Mouse (Mus musculus): ENCODE results near the gene Twf2. TPM values are rescaled to one million over a fixed set of nuclear protein-coding genes. Genes with fewer than 3 reads are reported as not detected.

The Twf2 gene
- total RNA-seq, 2 experiments from 2014 or later, result 52.3 to 57.2 TPM

Small RNA genes lying within 50 kb of the gene (microRNA-seq; reads per million reads assigned to microRNA genes)
- gene Mir135a-1 (6.4 to 8.4 reads per million in 2 experiments), gene Mirlet7g (62,761 to 68,558 reads per million in 2 experiments)

Other genes with a start within 250 kb of the Twf2 start
- under 1 TPM; 0.40 to 0.54 TPM for gene Col6a5, start 242.5 kb upstream of the Twf2 start, total RNA-seq (2021)
- gene Col6a4, start 106.3 kb upstream of the Twf2 start, total RNA-seq (2021), result 1 to 10 TPM in 1 of 2 experiments, under 1 TPM in 1; 0.91 to 1.9 TPM
- 1 to 10 TPM; 3.1 to 3.3 TPM for gene Glyctk, start 45.0 kb upstream of the Twf2 start, total RNA-seq (2021)
- gene Wdr82, start 32.2 kb upstream of the Twf2 start, total RNA-seq (2021), result 100 to 1,000 TPM; 132 to 141 TPM
- 10 to 100 TPM; 15.6 to 16.6 TPM for gene Ppm1m, start 3.4 kb upstream of the Twf2 start, total RNA-seq (2021)
- gene Tlr9, start 19.5 kb downstream of the Twf2 start, total RNA-seq (2021), result 1 to 10 TPM; 1.2 to 1.5 TPM
- 100 to 1,000 TPM; 147 to 151 TPM for gene Alas1, start 45.5 kb downstream of the Twf2 start, total RNA-seq (2021)
- gene Poc1a, start 78.0 kb downstream of the Twf2 start, total RNA-seq (2021), result 10 to 100 TPM; 11.7 to 13.0 TPM
- gene Dusp7, start 165.5 kb downstream of the Twf2 start, total RNA-seq (2021), result 10 to 100 TPM; 82.4 to 91.1 TPM
- 100 to 1,000 TPM; 262 to 288 TPM for gene Rpl29, start 226.3 kb downstream of the Twf2 start, total RNA-seq (2021)
- 10 to 100 TPM; 12.6 to 13.1 TPM for gene Acy1, start 235.2 kb downstream of the Twf2 start, total RNA-seq (2021)
- gene Abhd14b, start 244.4 kb downstream of the Twf2 start, total RNA-seq (2021), result 10 to 100 TPM in 1 of 2 experiments, 1 to 10 TPM in 1; 9.9 to 12.6 TPM
- gene Abhd14a, start 244.6 kb downstream of the Twf2 start, total RNA-seq (2021), result 10 to 100 TPM; 38.2 to 41.5 TPM

Data from layer of hippocampus, postnatal 25 days (tissue).